ENCODE assay signal across 9 mouse cellular contexts in the genomic region with DNA sequence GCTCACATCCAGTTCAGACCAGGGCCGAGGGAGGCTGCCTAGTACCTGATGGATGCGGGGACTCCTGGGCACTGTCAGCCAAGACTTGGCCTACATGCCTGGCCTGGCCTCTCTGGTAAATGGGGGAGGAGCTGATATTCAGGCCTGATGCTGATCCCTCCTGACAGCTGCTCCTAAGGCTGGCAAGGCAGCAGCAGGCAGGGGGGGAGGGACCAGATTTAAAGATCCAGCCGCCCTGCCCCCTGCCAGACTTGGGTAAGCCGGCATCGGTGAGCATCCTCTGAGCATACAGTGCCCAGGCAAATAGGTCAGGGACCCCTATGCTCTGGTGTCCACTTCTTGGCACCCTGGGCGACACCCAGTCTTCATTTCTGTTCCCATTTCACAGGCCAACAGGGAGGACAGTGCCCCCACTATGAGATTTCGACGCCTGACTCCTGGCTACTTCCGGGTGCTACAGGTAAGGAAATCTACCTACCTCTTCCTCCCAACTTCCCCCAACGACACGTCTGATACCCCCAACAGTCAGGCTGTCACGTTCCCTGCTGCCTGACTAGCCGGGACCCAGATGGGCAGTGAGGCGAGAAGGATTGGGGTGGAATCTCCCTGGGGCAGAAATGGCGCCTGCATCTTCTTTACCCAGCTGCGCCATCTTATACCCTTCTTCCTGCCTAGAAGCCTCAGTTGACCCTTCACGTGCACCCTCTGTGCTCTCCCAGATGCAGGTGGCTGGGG. TPM values are rescaled to one million over a fixed set of nuclear protein-coding genes. Genes with fewer than 3 reads are reported as not detected.
DNase-seq lines count a peak whose midpoint lies in the region; ATAC-seq lines count a peak whose summit lies in the region.
"Had no signal": no experiment of that assay in that cellular context is flagged by ENCODE, and none has a peak within 500 bp of the region (broad histone marks: within the 10 kb centered on the region; RNA-seq: fewer than 3 reads in every experiment).

TSS of gene E130218I03Rik (plus strand) at position 147 of the 735 bp plus-strand sequence.

- no peak for ATAC-seq in kidney, embryonic 15.5 days (replicated peaks; ENCODE audit: low FRiP score)
- ATAC-seq in embryonic facial prominence, embryonic 11.5 days (replicated peaks; ENCODE audit: insufficient number of reproducible peaks, low FRiP score, low TSS enrichment, low read depth) = no peak
- no peak for ATAC-seq in intestine, embryonic 16.5 days
- ATAC-seq in neural tube, embryonic 15.5 days (ENCODE audit: low FRiP score) = no peak

- no peak for DNase-seq in kidney, postnatal 25 days
- no peak for DNase-seq in embryonic facial prominence, embryonic 11.5 days (ENCODE audit: low spot score)
- no peak for DNase-seq in layer of hippocampus, adult 18-20 months (ENCODE audit: low spot score in 2 of 2)
- DNase-seq in spleen, postnatal 14 days (ENCODE audit: low spot score in 2 of 2) = no peak
- DNase-seq in thymus, adult 18-20 months = no peak

- peak within 1 kb of the TSS; percentile 61 for H3K4me3 ChIP-seq in kidney, embryonic 15.5 days (replicated peaks)
- peak within 1 kb of the TSS; percentile 79; the same call in 1 of the 2 replicates for H3K4me3 ChIP-seq in embryonic facial prominence, embryonic 11.5 days (ENCODE audit: low read depth, low read length)
- H3K4me3 ChIP-seq in intestine, embryonic 16.5 days (ENCODE audit: low read length) = no peak within 1 kb of the TSS; the same call in 1 of the 2 replicates
- 0 out of 2 replicates have a peak within 1 kb of the TSS, but pooled peaks have one; percentile 86 for H3K4me3 ChIP-seq in neural tube, embryonic 15.5 days (replicated peaks)

- no peak within 1 kb of the TSS for H3K27ac ChIP-seq in kidney, embryonic 15.5 days
- H3K27ac ChIP-seq in embryonic facial prominence, embryonic 11.5 days (replicated peaks; ENCODE audit: low read depth, low read length) = no peak within 1 kb of the TSS
- no peak within 1 kb of the TSS for H3K27ac ChIP-seq in intestine, embryonic 16.5 days (ENCODE audit: low read length)
- no peak within 1 kb of the TSS for H3K27ac ChIP-seq in neural tube, embryonic 15.5 days (replicated peaks)

- peaks cover 7% of the 10 kb centered on the region; the same call in 1 of the 2 replicates for H3K36me3 ChIP-seq in kidney, embryonic 15.5 days
- no peaks in the 10 kb centered on the region for H3K36me3 ChIP-seq in embryonic facial prominence, embryonic 11.5 days (replicated peaks; ENCODE audit: control insufficient read depth, insufficient read depth, low read depth, low read length)
- no peaks in the 10 kb centered on the region for H3K36me3 ChIP-seq in intestine, embryonic 16.5 days (ENCODE audit: control insufficient read depth, insufficient read depth, low read length)
- H3K36me3 ChIP-seq in neural tube, embryonic 15.5 days = no peaks in the 10 kb centered on the region

- WGBS in kidney, embryonic 15.5 days = 90% methylated on average over 17 of the region's 17 CpGs
- WGBS in embryonic facial prominence, embryonic 11.5 days = 86% methylated on average over 17 of the region's 17 CpGs
- WGBS in intestine, embryonic 16.5 days = 94% methylated on average over 17 of the region's 17 CpGs
- WGBS in neural tube, embryonic 15.5 days = 94% methylated on average over 17 of the region's 17 CpGs

- no peaks in the 10 kb centered on the region for H3K9me3 ChIP-seq in kidney, embryonic 15.5 days (replicated peaks)
- H3K9me3 ChIP-seq in embryonic facial prominence, embryonic 11.5 days (replicated peaks; ENCODE audit: control insufficient read depth, low read length) = no peaks in the 10 kb centered on the region
- H3K9me3 ChIP-seq in intestine, embryonic 16.5 days (ENCODE audit: control insufficient read depth, low read length) = no peaks in the 10 kb centered on the region
- H3K9me3 ChIP-seq in neural tube, embryonic 15.5 days (replicated peaks) = no peaks in the 10 kb centered on the region

- peak within 1 kb of the TSS; percentile 79 for H3K4me2 ChIP-seq in kidney, embryonic 15.5 days
- H3K4me2 ChIP-seq in embryonic facial prominence, embryonic 11.5 days (ENCODE audit: low read depth, low read length) = peak within 1 kb of the TSS; percentile 88
- H3K4me2 ChIP-seq in intestine, embryonic 16.5 days (ENCODE audit: low read depth, low read length) = peak within 1 kb of the TSS; percentile 84
- peak within 1 kb of the TSS; percentile 93 for H3K4me2 ChIP-seq in neural tube, embryonic 15.5 days

- H3K4me1 ChIP-seq in kidney, embryonic 15.5 days = peaks cover 27% of the 10 kb centered on the region
- no peaks in the 10 kb centered on the region; the same call in none of the 2 replicates for H3K4me1 ChIP-seq in embryonic facial prominence, embryonic 11.5 days (ENCODE audit: control insufficient read depth, insufficient read depth, low read length)
- H3K4me1 ChIP-seq in intestine, embryonic 16.5 days (ENCODE audit: control insufficient read depth, insufficient read depth, low read length) = peaks cover 10% of the 10 kb centered on the region
- H3K4me1 ChIP-seq in neural tube, embryonic 15.5 days = peaks cover 28% of the 10 kb centered on the region

- H3K27me3 ChIP-seq in kidney, embryonic 15.5 days = peaks cover 28% of the 10 kb centered on the region
- H3K27me3 ChIP-seq in embryonic facial prominence, embryonic 11.5 days (ENCODE audit: control insufficient read depth, insufficient read depth, low read length) = peaks cover 3% of the 10 kb centered on the region; the same call in 1 of the 2 replicates
- H3K27me3 ChIP-seq in intestine, embryonic 16.5 days (replicated peaks; ENCODE audit: control insufficient read depth, insufficient read depth, low read length) = peaks cover 14% of the 10 kb centered on the region; the same call in 1 of the 2 replicates
- peaks cover 25% of the 10 kb centered on the region for H3K27me3 ChIP-seq in neural tube, embryonic 15.5 days (replicated peaks)

- H3K9ac ChIP-seq in kidney, embryonic 15.5 days = 0 out of 2 replicates have a peak within 1 kb of the TSS, but pooled peaks have one; percentile 63
- no peak within 1 kb of the TSS for H3K9ac ChIP-seq in embryonic facial prominence, embryonic 11.5 days (replicated peaks; ENCODE audit: low read length)
- H3K9ac ChIP-seq in intestine, embryonic 16.5 days (ENCODE audit: low read depth, low read length) = peak within 1 kb of the TSS; percentile 87
- no peak within 1 kb of the TSS for H3K9ac ChIP-seq in neural tube, embryonic 15.5 days (replicated peaks)

RNA-seq across cellular contexts. Expression of gene E130218I03Rik, which starts in this region (rescaled TPM):
- 0.26 and 0.68 TPM in 2 replicates for polyA plus RNA-seq in kidney, embryonic 15.5 days (2015; fragmentation: Nextera tagmentation; extraction: Ambion mirVana)
- polyA plus RNA-seq in embryonic facial prominence, embryonic 11.5 days (2014; fragmentation: Nextera tagmentation; extraction: Ambion mirVana) = 0.39 and 0.65 TPM in 2 replicates
- 0.28 and 0.34 TPM in 2 replicates for polyA plus RNA-seq in intestine, embryonic 16.5 days (2015; fragmentation: Nextera tagmentation; extraction: Ambion mirVana)
- 0.42 TPM in 1 of 2 replicates, not detected in the other for polyA plus RNA-seq in neural tube, embryonic 15.5 days (2015; fragmentation: Nextera tagmentation; extraction: Ambion mirVana)
- not detected for total RNA-seq in layer of hippocampus, adult 18-20 months (2021)
- total RNA-seq: gastrocnemius, postnatal 36 days had no signal

Comparison
In these comparisons a context has a peak if more than half of its experiments do, and no peak if none do; other contexts are left out.
1. H3K9ac ChIP-seq: peak in kidney, embryonic 15.5 days (single experiment) and intestine, embryonic 16.5 days (single experiment); none in embryonic facial prominence, embryonic 11.5 days (single experiment) and neural tube, embryonic 15.5 days (single experiment).
2. Peak in every context shown above with its lines, with median percentiles within 50 percentile points of each other: H3K4me2 ChIP-seq.